13 mouse cellular contexts compared by ENCODE assay signal in genomic region chr17:32119196-32119595, GRCm38 (mm10). TPM values are rescaled to one million over a fixed set of nuclear protein-coding genes. Genes with fewer than 3 reads are reported as not detected.
A peak's percentile ranks its signal among the peaks of the same experiment; 100 is the strongest.
DNase-seq lines count a peak whose midpoint lies in the region; ATAC-seq and TF ChIP-seq lines count a peak whose summit lies in the region.
"Had no signal": no experiment of that assay in that cellular context is flagged by ENCODE, and none has a peak within 500 bp of the region (broad histone marks: within the 10 kb centered on the region; RNA-seq: fewer than 3 reads in every experiment).

No protein-coding gene starts in this region.

- no peaks in the 10 kb centered on the region for H3K9me3 ChIP-seq in forebrain, postnatal 0 days (ENCODE audit: low read length)
- H3K9me3 ChIP-seq: embryonic facial prominence, embryonic 15.5 days; intestine, embryonic 15.5 days had no signal

- H3K36me3 ChIP-seq in forebrain, postnatal 0 days (ENCODE audit: insufficient read depth): no peaks in the 10 kb centered on the region
- H3K36me3 ChIP-seq: intestine, embryonic 15.5 days had no signal

- no peak for TF ChIP-seq CTCF in forebrain, postnatal 0 days (IDR thresholded peaks at IDR 0.05; ENCODE audit: low read depth)

- H3K27ac ChIP-seq in forebrain, postnatal 0 days (ENCODE audit: low read depth, low read length): peak overlapping the region; percentile 66; the same call in 1 of the 2 replicates
- H3K27ac ChIP-seq: embryonic facial prominence, embryonic 15.5 days had no signal

- H3K4me1 ChIP-seq in forebrain, postnatal 0 days (ENCODE audit: insufficient read depth): peaks cover 10% of the 10 kb centered on the region

- DNase-seq in adrenal gland, postnatal 10 days: peak; percentile 14
- DNase-seq in adrenal gland, adult 2 months: no peak
- peak; percentile 49 for DNase-seq in kidney, adult 18-20 months
- DNase-seq in kidney, postnatal 36 days: no peak
- DNase-seq in forebrain, postnatal 0 days: peak; percentile 74
- DNase-seq in lung, postnatal 10 days: peak; percentile 61
- DNase-seq in cerebellum, postnatal 4 days (ENCODE audit: low spot score in 2 of 2): no peak
- DNase-seq: cerebellum, adult 2 months; gastrocnemius, postnatal 25 days; left cerebral cortex, postnatal 4 days had no signal

- no peaks in the 10 kb centered on the region for H3K27me3 ChIP-seq in forebrain, postnatal 0 days (ENCODE audit: insufficient read depth, low read length)
- H3K27me3 ChIP-seq: intestine, embryonic 15.5 days had no signal

- H3K4me2 ChIP-seq in forebrain, postnatal 0 days (ENCODE audit: low read depth): peak overlapping the region; percentile 29; the same call in 1 of the 2 replicates

- no peak overlapping the region for H3K9ac ChIP-seq in forebrain, postnatal 0 days
- H3K9ac ChIP-seq: embryonic facial prominence, embryonic 15.5 days; intestine, embryonic 15.5 days had no signal

- 37% methylated on average over 16 of the region's 16 CpGs for WGBS in forebrain, postnatal 0 days

- ATAC-seq in forebrain, postnatal 0 days: peak; percentile 14; the same call in 1 of the 2 replicates
- no peak for ATAC-seq in granulocyte monocyte progenitor cell, adult 5-6 weeks (replicated peaks; ENCODE audit: poor library complexity, severe bottlenecking)
- ATAC-seq: intestine, embryonic 15.5 days had no signal

- H3K4me3 ChIP-seq in forebrain, postnatal 0 days (ENCODE audit: low read depth, low read length): no peak overlapping the region
- H3K4me3 ChIP-seq: embryonic facial prominence, embryonic 15.5 days; intestine, embryonic 15.5 days had no signal

RNA-seq across cellular contexts. Expression of gene Notch3, which starts 47.5 kb away (rescaled TPM):
- total RNA-seq in adrenal gland, postnatal 10 days (2021): 10 to 100 TPM; 24.9 to 31.7 TPM
- 10 to 100 TPM in 1 of 2 experiments, 1 to 10 TPM in 1; 5.6 to 11.7 TPM for total RNA-seq in adrenal gland, adult 2 months (2021)
- 35.5 and 44.3 TPM in 2 replicates for polyA plus RNA-seq in adrenal gland, adult 2 months (2012; rRNA removed)
- 13.5 and 22.5 TPM in 2 replicates for total RNA-seq in forebrain, postnatal 0 days (2014; rRNA removed)
- polyA plus RNA-seq in forebrain, postnatal 0 days (2015; fragmentation: Nextera tagmentation; extraction: Ambion mirVana): 2.3 and 3.3 TPM in 2 replicates
- total RNA-seq in granulocyte monocyte progenitor cell, adult 5-6 weeks (2014; fragmentation: Nextera tagmentation): not detected in 2 replicates
- total RNA-seq in granulocyte monocyte progenitor cell, adult 5-6 weeks (2017): not detected in 2 replicates

Comparison
In these comparisons a context has a peak if more than half of its experiments do, and no peak if none do; other contexts are left out.
1. DNase-seq: peak in adrenal gland, postnatal 10 days (single experiment), kidney, adult 18-20 months (single experiment), forebrain, postnatal 0 days (single experiment) and lung, postnatal 10 days (single experiment); none in adrenal gland, adult 2 months (single experiment), kidney, postnatal 36 days (0 of 2) and cerebellum, postnatal 4 days (0 of 2).
2. RNA of gene Notch3, which starts 47.5 kb away (total RNA-seq): 24.9 to 31.7 TPM in adrenal gland, postnatal 10 days, 13.5 to 22.5 TPM in forebrain, postnatal 0 days and 5.6 to 11.7 TPM in adrenal gland, adult 2 months; not detected in granulocyte monocyte progenitor cell, adult 5-6 weeks; every median in the first group is over 4 times any median in the second.